Mouse (Mus musculus): ENCODE measurements around the gene Bcl2l11.

- no peak for TF ChIP-seq CTCF (conservative IDR thresholded peaks at IDR 0.05; ENCODE audit: insufficient read depth, insufficient read length, low read depth, low read length)
- no peak for TF ChIP-seq POLR2A (IDR thresholded peaks at IDR 0.05; ENCODE audit: low read depth, low read length)
These were observed 11.1 kb downstream of the Bcl2l11 start for GRCm38 (mm10) chr2:128136769-128137433.

Data from kidney, adult 2 months (tissue).